Mouse (Mus musculus) kidney, adult 2 months (tissue): ENCODE results near the gene Ndufs7. TPM values are rescaled to one million over a fixed set of nuclear protein-coding genes. Genes with fewer than 3 reads are reported as not detected.
A peak's percentile ranks its signal among the peaks of the same experiment; 100 is the strongest.

ENCODE experiments used
- DNase-seq: peaks from one replicate; pipeline ENCODE4 v3.0.0; 2021
- H3K27ac ChIP-seq: fragments of 200-500 bp; 2 replicates; pipeline ENCODE4 v1.5.1; 2012; ENCODE audit warnings: low read depth, low read length, control low read depth, inconsistent platforms; ENCODE audit not compliant: insufficient read depth
- H3K27me3 ChIP-seq: fragments of 200-500 bp; replicated peaks from 2 replicates; pipeline ENCODE4 v1.6.1; 2012; ENCODE audit warnings: mild to moderate bottlenecking, moderate library complexity, low read length, inconsistent platforms; ENCODE audit not compliant: control insufficient read depth, insufficient read depth
- H3K36me3 ChIP-seq: fragments of 200-500 bp; 2 replicates; pipeline ENCODE4 v1.6.1; 2012; ENCODE audit warnings: mild to moderate bottlenecking, moderate library complexity, low read length, inconsistent platforms; ENCODE audit not compliant: control insufficient read depth, insufficient read depth
- H3K4me1 ChIP-seq: fragments of 200-500 bp; 2 replicates; pipeline ENCODE4 v1.6.1; 2011; ENCODE audit warnings: low read length; ENCODE audit not compliant: control insufficient read depth, insufficient read depth
- H3K4me3 ChIP-seq: fragments of 200-500 bp; 2 replicates; pipeline ENCODE4 v1.5.1; 2011; ENCODE audit warnings: mild to moderate bottlenecking, low read depth, low read length, control low read depth; ENCODE audit not compliant: insufficient read depth
- CTCF ChIP-seq: fragments of 200-500 bp; conservative IDR thresholded peaks from 2 replicates; pipeline ENCODE4 v1.5.1; 2011; ENCODE audit warnings: low read depth, mild to moderate bottlenecking, control low read depth, low read length, moderate library complexity, mixed read lengths; ENCODE audit not compliant: insufficient read depth, insufficient read length
- POLR2A ChIP-seq: fragments of 200-500 bp; IDR thresholded peaks from one replicate; pipeline ENCODE4 v1.6.1; 2011; ENCODE audit warnings: low read depth, low read length, control low read depth
- WGBS: fragments of 180-500 bp; shearing (Covaris S2); methylation state at CpG from one replicate; pipeline ENCODE4 v1.1.7; 2018; 5-methylcytosine and 5-hydroxymethylcytosine counted together
- polyA plus RNA-seq: library from polyadenylated mRNA; depleted of rRNA; stranded (reverse); fragments of >200 nt; gene quantifications from 2 replicates; pipeline ENCODE4 v1.2.3, GENCODE M21; 2012

Ndufs7 gene
- polyA plus RNA-seq, 1 experiment: 1,001 TPM

- peak; percentile 74 for DNase-seq
- WGBS: 35% methylated on average over 15 of the region's 15 CpGs
- Histone ChIP-seq H3K4me3 (no peak overlapping the region), H3K27ac (no peak overlapping the region), H3K36me3 (peaks cover 2% of the 10 kb centered on the region), H3K4me1 (peaks cover 13% of the 10 kb centered on the region), H3K27me3 (no peaks in the 10 kb centered on the region)
- TF ChIP-seq CTCF: no peak
These were observed 20.8 kb upstream of the Ndufs7 start for GRCm38 (mm10) chr10:80227877-80228775.

- 94% methylated on average over 13 of the region's 13 CpGs for WGBS
- H3K27me3 ChIP-seq: no peaks in the 10 kb centered on the region
- no peaks in the 10 kb centered on the region for H3K4me1 ChIP-seq
- TF ChIP-seq POLR2A (no peak), CTCF (no peak)
- no peak overlapping the region for H3K27ac ChIP-seq
- no peak for DNase-seq
- H3K4me3 ChIP-seq: no peak overlapping the region
- H3K36me3 ChIP-seq: peaks cover 2% of the 10 kb centered on the region
These were observed 12.6 kb upstream of the Ndufs7 start for GRCm38 (mm10) chr10:80236145-80236825.

DNA sequence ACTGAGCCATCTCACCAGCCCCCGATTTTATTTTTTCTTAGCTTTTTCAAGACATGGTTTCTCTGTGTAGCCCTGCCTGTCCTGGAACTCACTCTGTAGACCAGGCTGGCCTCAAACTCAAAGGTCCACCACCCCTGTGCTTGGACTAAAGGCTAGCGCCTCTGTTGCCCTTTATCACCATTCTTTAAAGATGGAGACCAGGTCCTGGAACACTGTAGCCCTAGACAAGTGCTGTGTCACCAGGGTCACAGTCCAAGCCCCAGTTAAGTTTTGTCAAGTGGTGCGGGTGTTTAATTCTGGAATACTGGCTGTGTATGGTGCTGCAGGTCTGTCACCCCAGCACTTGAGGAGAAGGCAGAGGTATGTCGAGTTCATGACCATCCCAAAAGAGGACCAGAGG, 11.9 kb upstream of the Ndufs7 start:
- DNase-seq: no peak
- H3K27me3 ChIP-seq: no peaks in the 10 kb centered on the region
- H3K4me1 ChIP-seq: no peaks in the 10 kb centered on the region
- peaks cover 2% of the 10 kb centered on the region for H3K36me3 ChIP-seq
- WGBS: 78% methylated on average over 4 of the region's 4 CpGs
- no peak overlapping the region for H3K27ac ChIP-seq
- no peak for TF ChIP-seq POLR2A
- no peak for TF ChIP-seq CTCF
- H3K4me3 ChIP-seq: no peak overlapping the region

GRCm38 (mm10) chr10:80238306-80238705, 10.6 kb upstream of the Ndufs7 start:
- no peaks in the 10 kb centered on the region; the same call in none of the 2 replicates for H3K36me3 ChIP-seq
- no peak overlapping the region for H3K27ac ChIP-seq
- no peak overlapping the region for H3K4me3 ChIP-seq
- WGBS: 81% methylated on average over 3 of the region's 3 CpGs
- DNase-seq: peak; percentile 54
- H3K4me1 ChIP-seq: no peaks in the 10 kb centered on the region
- H3K27me3 ChIP-seq: no peaks in the 10 kb centered on the region
- TF ChIP-seq POLR2A (no peak), CTCF (no peak)

DNA sequence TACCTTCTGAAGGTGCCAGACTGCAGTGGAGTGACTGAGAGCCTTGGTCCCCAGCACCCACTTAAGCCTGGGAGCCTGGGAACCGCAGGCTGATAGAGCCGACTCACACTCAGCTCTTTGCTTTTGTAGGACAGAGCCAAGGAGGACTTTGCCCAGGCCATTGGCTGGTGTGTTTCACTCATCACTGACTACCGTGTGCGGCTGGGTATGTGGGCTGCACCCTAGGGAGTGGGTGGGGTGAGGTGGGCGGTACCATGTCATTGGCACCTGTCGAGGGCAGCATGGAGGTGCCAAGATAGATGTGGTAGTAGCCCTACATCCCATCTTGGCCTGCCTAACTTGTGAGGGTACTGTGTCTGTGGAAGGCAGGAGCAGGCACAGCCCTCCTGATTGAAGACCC, 9.1 kb upstream of the Ndufs7 start:
- no peak overlapping the region for H3K27ac ChIP-seq
- H3K4me3 ChIP-seq: no peak overlapping the region
- TF ChIP-seq POLR2A: no peak
- TF ChIP-seq CTCF: no peak
- peak; percentile 72 for DNase-seq
- 57% methylated on average over 6 of the region's 6 CpGs for WGBS
- H3K4me1 ChIP-seq: no peaks in the 10 kb centered on the region
- no peaks in the 10 kb centered on the region; the same call in none of the 2 replicates for H3K36me3 ChIP-seq
- H3K27me3 ChIP-seq: no peaks in the 10 kb centered on the region

DNA sequence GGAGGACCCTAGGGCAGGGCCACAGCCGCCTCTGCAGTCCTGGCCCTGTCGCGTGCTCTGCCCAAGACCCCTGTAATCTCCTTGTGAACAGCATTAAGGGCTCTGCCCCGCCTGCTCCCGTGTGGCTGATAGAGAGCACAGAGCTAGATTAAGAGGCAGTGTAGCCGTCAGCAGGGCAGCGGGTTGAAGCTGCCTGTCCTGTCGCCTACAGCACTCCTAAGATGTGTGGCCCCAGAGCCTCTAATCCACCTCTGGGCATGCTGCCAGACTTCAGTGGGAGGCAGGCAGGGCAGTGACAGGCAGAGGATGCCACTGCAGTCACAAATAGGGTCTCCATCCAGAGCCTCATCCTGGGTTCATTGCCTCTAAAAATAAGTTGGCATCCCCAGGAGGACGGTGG, 6.8 kb upstream of the Ndufs7 start:
- no peak for TF ChIP-seq POLR2A
- no peak for TF ChIP-seq CTCF
- no peaks in the 10 kb centered on the region; the same call in 1 of the 2 replicates for H3K36me3 ChIP-seq
- no peak for DNase-seq
- H3K27me3 ChIP-seq: no peaks in the 10 kb centered on the region
- H3K27ac ChIP-seq: no peak overlapping the region
- H3K4me3 ChIP-seq: no peak overlapping the region
- WGBS: 76% methylated on average over 9 of the region's 9 CpGs
- H3K4me1 ChIP-seq: no peaks in the 10 kb centered on the region

- no peak for DNase-seq
- no peak for TF ChIP-seq CTCF
- TF ChIP-seq POLR2A: no peak
- Histone ChIP-seq H3K4me1 (no peaks in the 10 kb centered on the region), H3K4me3 (no peak overlapping the region), H3K36me3 (no peaks in the 10 kb centered on the region; the same call in 1 of the 2 replicates), H3K27me3 (no peaks in the 10 kb centered on the region), H3K27ac (no peak overlapping the region)
- WGBS: 92% methylated on average over 3 of the region's 3 CpGs
These were observed 6.3 kb upstream of the Ndufs7 start for GRCm38 (mm10) chr10:80242607-80243006.
